Mouse (Mus musculus): ENCODE measurements around the gene Ccp110. TPM values are rescaled to one million over a fixed set of nuclear protein-coding genes. Genes with fewer than 3 reads are reported as not detected.

Gene Ccp110
- polyA plus RNA-seq, 1 experiment from 2014 or later, result 21.1 TPM

GRCm38 (mm10) chr7:118758369-118758768 is 46.0 kb downstream of the Ccp110 start:
- no peak overlapping the region for H3K9ac ChIP-seq
- H3K27me3 ChIP-seq, result no peaks in the 10 kb centered on the region
- no peak overlapping the region for H3K4me3 ChIP-seq (replicated peaks)
- WGBS, result 49% methylated on average over 4 of the region's 4 CpGs
- H3K9me3 ChIP-seq (replicated peaks), result no peaks in the 10 kb centered on the region
- no peak overlapping the region for H3K27ac ChIP-seq
- ATAC-seq (replicated peaks; ENCODE audit: low FRiP score), result no peak
- H3K4me1 ChIP-seq, result peaks cover 3% of the 10 kb centered on the region; the same call in 1 of the 2 replicates
- peaks cover 77% of the 10 kb centered on the region for H3K36me3 ChIP-seq
- H3K4me2 ChIP-seq, result no peak overlapping the region

GRCm38 (mm10) chr7:118759372-118759771 is 47.0 kb downstream of the Ccp110 start:
- Histone ChIP-seq H3K4me2 (no peak overlapping the region), H3K9me3 (replicated peaks) (no peaks in the 10 kb centered on the region), H3K4me3 (replicated peaks) (no peak overlapping the region), H3K27ac (no peak overlapping the region), H3K9ac (no peak overlapping the region), H3K36me3 (peaks cover 78% of the 10 kb centered on the region), H3K4me1 (peaks cover 3% of the 10 kb centered on the region; the same call in 1 of the 2 replicates), H3K27me3 (no peaks in the 10 kb centered on the region)
- no peak for ATAC-seq (replicated peaks; ENCODE audit: low FRiP score)
- 46% methylated on average over 5 of the region's 5 CpGs for WGBS

- Histone ChIP-seq H3K4me3 (replicated peaks) (no peak overlapping the region), H3K27me3 (no peaks in the 10 kb centered on the region), H3K4me2 (no peak overlapping the region), H3K9ac (no peak overlapping the region), H3K36me3 (peaks cover 60% of the 10 kb centered on the region), H3K9me3 (replicated peaks) (no peaks in the 10 kb centered on the region), H3K27ac (no peak overlapping the region), H3K4me1 (peaks cover 3% of the 10 kb centered on the region; the same call in 1 of the 2 replicates)
- no peak for ATAC-seq (replicated peaks; ENCODE audit: low FRiP score)
- 88% methylated on average over 11 of the region's 11 CpGs for WGBS
Observed at GRCm38 (mm10) chr7:118763939-118764338, 51.6 kb downstream of the Ccp110 start.

GRCm38 (mm10) chr7:118764725-118765124 is 52.4 kb downstream of the Ccp110 start:
- no peak for ATAC-seq (replicated peaks; ENCODE audit: low FRiP score)
- Histone ChIP-seq H3K27ac (no peak overlapping the region), H3K9me3 (replicated peaks) (no peaks in the 10 kb centered on the region), H3K4me3 (replicated peaks) (no peak overlapping the region), H3K4me1 (no peaks in the 10 kb centered on the region), H3K9ac (no peak overlapping the region), H3K4me2 (no peak overlapping the region), H3K36me3 (peaks cover 56% of the 10 kb centered on the region), H3K27me3 (no peaks in the 10 kb centered on the region)
- WGBS, result 82% methylated on average over 14 of the region's 14 CpGs

- no peak overlapping the region for H3K4me3 ChIP-seq (replicated peaks)
- 0 out of 2 replicates have a peak, but pooled peaks have one; percentile 26 for ATAC-seq (replicated peaks; ENCODE audit: low FRiP score)
Observed at GRCm38 (mm10) chr7:118765604-118766003, 53.3 kb downstream of the Ccp110 start.

GRCm38 (mm10) chr7:118766119-118766833 is 53.9 kb downstream of the Ccp110 start:
- Histone ChIP-seq H3K4me1 (no peaks in the 10 kb centered on the region), H3K36me3 (peaks cover 41% of the 10 kb centered on the region), H3K4me2 (no peak overlapping the region), H3K27ac (no peak overlapping the region), H3K9me3 (replicated peaks) (no peaks in the 10 kb centered on the region), H3K9ac (no peak overlapping the region), H3K27me3 (no peaks in the 10 kb centered on the region), H3K4me3 (replicated peaks) (no peak overlapping the region)
- WGBS, result 62% methylated on average over 18 of the region's 18 CpGs
- ATAC-seq (replicated peaks; ENCODE audit: low FRiP score), result no peak

More at GRCm38 (mm10) chr7:118765604-118766003, 53.3 kb downstream of the Ccp110 start:
- no peaks in the 10 kb centered on the region for H3K27me3 ChIP-seq
- no peaks in the 10 kb centered on the region for H3K9me3 ChIP-seq (replicated peaks)
- peaks cover 47% of the 10 kb centered on the region for H3K36me3 ChIP-seq
- H3K9ac ChIP-seq, result no peak overlapping the region
- no peak overlapping the region for H3K4me2 ChIP-seq
- 65% methylated on average over 8 of the region's 8 CpGs for WGBS
- H3K27ac ChIP-seq, result 0 out of 2 replicates have a peak overlapping the region, but pooled peaks have one; percentile 32
- H3K4me1 ChIP-seq, result no peaks in the 10 kb centered on the region

GRCm38 (mm10) chr7:118766834-118767224 is 54.5 kb downstream of the Ccp110 start:
- no peaks in the 10 kb centered on the region for H3K9me3 ChIP-seq (replicated peaks)
- ATAC-seq (replicated peaks; ENCODE audit: low FRiP score), result no peak
- 89% methylated on average over 5 of the region's 5 CpGs for WGBS
- H3K4me2 ChIP-seq, result no peak overlapping the region
- no peaks in the 10 kb centered on the region for H3K27me3 ChIP-seq
- no peak overlapping the region for H3K9ac ChIP-seq
- H3K4me3 ChIP-seq (replicated peaks), result no peak overlapping the region
- H3K27ac ChIP-seq, result no peak overlapping the region
- no peaks in the 10 kb centered on the region for H3K4me1 ChIP-seq
- H3K36me3 ChIP-seq, result peaks cover 35% of the 10 kb centered on the region

GRCm38 (mm10) chr7:118769208-118769607 is 56.9 kb downstream of the Ccp110 start:
- no peak overlapping the region for H3K4me2 ChIP-seq
- H3K27ac ChIP-seq, result no peak overlapping the region
- no peaks in the 10 kb centered on the region for H3K9me3 ChIP-seq (replicated peaks)
- H3K36me3 ChIP-seq, result peaks cover 36% of the 10 kb centered on the region
- WGBS, result 54% methylated on average over 8 of the region's 8 CpGs
- H3K4me1 ChIP-seq, result no peaks in the 10 kb centered on the region
- no peak for ATAC-seq (replicated peaks; ENCODE audit: low FRiP score)
- H3K9ac ChIP-seq, result no peak overlapping the region
- H3K4me3 ChIP-seq (replicated peaks), result no peak overlapping the region
- no peaks in the 10 kb centered on the region for H3K27me3 ChIP-seq

GRCm38 (mm10) chr7:118769655-118770054 is 57.3 kb downstream of the Ccp110 start:
- Histone ChIP-seq H3K4me2 (no peak overlapping the region), H3K4me1 (no peaks in the 10 kb centered on the region), H3K27me3 (no peaks in the 10 kb centered on the region), H3K9ac (no peak overlapping the region), H3K9me3 (replicated peaks) (no peaks in the 10 kb centered on the region), H3K27ac (no peak overlapping the region), H3K36me3 (peaks cover 35% of the 10 kb centered on the region), H3K4me3 (replicated peaks) (no peak overlapping the region)
- WGBS, result 30% methylated on average over 1 of the region's 1 CpGs
- ATAC-seq (replicated peaks; ENCODE audit: low FRiP score), result no peak

GRCm38 (mm10) chr7:118773027-118773426 is 60.7 kb downstream of the Ccp110 start:
- H3K27me3 ChIP-seq, result no peaks in the 10 kb centered on the region
- WGBS, result 92% methylated on average over 12 of the region's 12 CpGs
- H3K9ac ChIP-seq, result no peak overlapping the region
- H3K4me1 ChIP-seq, result peaks cover 6% of the 10 kb centered on the region; the same call in 1 of the 2 replicates
- no peak overlapping the region for H3K27ac ChIP-seq
- no peak for ATAC-seq (replicated peaks; ENCODE audit: low FRiP score)
- peaks cover 53% of the 10 kb centered on the region for H3K36me3 ChIP-seq
- H3K4me3 ChIP-seq (replicated peaks), result no peak overlapping the region
- H3K9me3 ChIP-seq (replicated peaks), result no peaks in the 10 kb centered on the region
- no peak overlapping the region for H3K4me2 ChIP-seq

- H3K36me3 ChIP-seq, result peaks cover 76% of the 10 kb centered on the region
- no peak overlapping the region for H3K9ac ChIP-seq
- no peak overlapping the region for H3K27ac ChIP-seq
- H3K4me1 ChIP-seq, result peaks cover 6% of the 10 kb centered on the region; the same call in 1 of the 2 replicates
- H3K4me2 ChIP-seq, result no peak overlapping the region
- H3K27me3 ChIP-seq, result no peaks in the 10 kb centered on the region
- WGBS, result 85% methylated on average over 7 of the region's 7 CpGs
- no peaks in the 10 kb centered on the region for H3K9me3 ChIP-seq (replicated peaks)
- H3K4me3 ChIP-seq (replicated peaks), result no peak overlapping the region
- ATAC-seq (replicated peaks; ENCODE audit: low FRiP score), result no peak
Observed at GRCm38 (mm10) chr7:118775991-118776390, 63.6 kb downstream of the Ccp110 start.

GRCm38 (mm10) chr7:118776491-118776890 is 64.1 kb downstream of the Ccp110 start:
- Histone ChIP-seq H3K36me3 (peaks cover 81% of the 10 kb centered on the region), H3K4me1 (peaks cover 6% of the 10 kb centered on the region; the same call in 1 of the 2 replicates), H3K9me3 (replicated peaks) (no peaks in the 10 kb centered on the region), H3K4me2 (no peak overlapping the region), H3K4me3 (replicated peaks) (no peak overlapping the region), H3K9ac (no peak overlapping the region), H3K27me3 (no peaks in the 10 kb centered on the region), H3K27ac (no peak overlapping the region)
- WGBS, result 66% methylated on average over 9 of the region's 9 CpGs
- ATAC-seq (replicated peaks; ENCODE audit: low FRiP score), result no peak
